Mouse (Mus musculus): Measurements from ENCODE around the gene Mef2a. TPM values are rescaled to one million over a fixed set of nuclear protein-coding genes. Genes with fewer than 3 reads are reported as not detected.
"Not testable (repeated sequence)": the region's sequence is repeated elsewhere in the genome, so short reads cannot be mapped to it uniquely, and the experiment has no call there.

The Mef2a gene
- polyA plus RNA-seq, 1 experiment, result 52.6 TPM

GRCm38 (mm10) chr7:67287456-67287855 is 85.2 kb downstream of the Mef2a start:
- H3K4me3 ChIP-seq (replicated peaks; ENCODE audit: extremely low read depth, low read depth, low read length), result no peak overlapping the region
- H3K4me1 ChIP-seq (ENCODE audit: control insufficient read depth, insufficient read depth, low read length), result peaks cover 3% of the 10 kb centered on the region; the same call in 1 of the 2 replicates
- TF ChIP-seq CTCF (IDR thresholded peaks at IDR 0.05; ENCODE audit: insufficient read depth, low read length), result no peak
- TF ChIP-seq POLR2A (IDR thresholded peaks at IDR 0.05; ENCODE audit: borderline replicate concordance, extremely low read depth, low read depth, low read length), result no peak
- WGBS, result 57% methylated on average over 4 of the region's 4 CpGs
- DNase-seq, result no peak

GRCm38 (mm10) chr7:67283581-67283980 is 89.1 kb downstream of the Mef2a start:
- TF ChIP-seq CTCF (IDR thresholded peaks at IDR 0.05; ENCODE audit: insufficient read depth, low read length) (no peak), POLR2A (IDR thresholded peaks at IDR 0.05; ENCODE audit: borderline replicate concordance, extremely low read depth, low read depth, low read length) (no peak)
- Histone ChIP-seq H3K4me3 (replicated peaks; ENCODE audit: extremely low read depth, low read depth, low read length) (no peak overlapping the region), H3K4me1 (ENCODE audit: control insufficient read depth, insufficient read depth, low read length) (peaks cover 3% of the 10 kb centered on the region; the same call in 1 of the 2 replicates)
- WGBS, result 84% methylated on average over 6 of the region's 6 CpGs
- DNase-seq, result no peak

- H3K4me3 ChIP-seq (replicated peaks; ENCODE audit: extremely low read depth, low read depth, low read length); H3K4me1 ChIP-seq (ENCODE audit: control insufficient read depth, insufficient read depth, low read length); DNase-seq: not testable (repeated sequence)
- WGBS, result 66% methylated on average over 4 of the region's 4 CpGs
Measured at GRCm38 (mm10) chr7:67270447-67270846, 102.2 kb downstream of the Mef2a start.

GRCm38 (mm10) chr7:67259828-67260563 is 112.7 kb downstream of the Mef2a start:
- peak; percentile 17; the same call in 1 of the 2 replicates for TF ChIP-seq CTCF (IDR thresholded peaks at IDR 0.05; ENCODE audit: insufficient read depth, low read length)
- TF ChIP-seq POLR2A (IDR thresholded peaks at IDR 0.05; ENCODE audit: borderline replicate concordance, extremely low read depth, low read depth, low read length), result no peak

GRCm38 (mm10) chr7:67246067-67246466 is 126.6 kb downstream of the Mef2a start:
- no peak overlapping the region for H3K4me3 ChIP-seq (replicated peaks; ENCODE audit: extremely low read depth, low read depth, low read length)
- TF ChIP-seq POLR2A (IDR thresholded peaks at IDR 0.05; ENCODE audit: borderline replicate concordance, extremely low read depth, low read depth, low read length) (no peak), CTCF (IDR thresholded peaks at IDR 0.05; ENCODE audit: insufficient read depth, low read length) (no peak)
- DNase-seq, result no peak
- 54% methylated on average over 2 of the region's 2 CpGs for WGBS
- peaks cover 8% of the 10 kb centered on the region for H3K4me1 ChIP-seq (ENCODE audit: control insufficient read depth, insufficient read depth, low read length)

More at GRCm38 (mm10) chr7:67259828-67260563, 112.7 kb downstream of the Mef2a start:
- Histone ChIP-seq H3K4me1 (ENCODE audit: control insufficient read depth, insufficient read depth, low read length) (peaks cover 3% of the 10 kb centered on the region; the same call in 1 of the 2 replicates), H3K4me3 (replicated peaks; ENCODE audit: extremely low read depth, low read depth, low read length) (no peak overlapping the region)
- WGBS, result 57% methylated on average over 4 of the region's 4 CpGs
- peak; percentile 35 for DNase-seq

GRCm38 (mm10) chr7:67245255-67245654 is 127.4 kb downstream of the Mef2a start:
- Histone ChIP-seq H3K4me1 (ENCODE audit: control insufficient read depth, insufficient read depth, low read length) (peaks cover 8% of the 10 kb centered on the region), H3K4me3 (replicated peaks; ENCODE audit: extremely low read depth, low read depth, low read length) (no peak overlapping the region)
- WGBS, result 49% methylated on average over 1 of the region's 1 CpGs
- DNase-seq, result no peak
- no peak for TF ChIP-seq CTCF (IDR thresholded peaks at IDR 0.05; ENCODE audit: insufficient read depth, low read length)

- H3K4me1 ChIP-seq (ENCODE audit: control insufficient read depth, insufficient read depth, low read length), result peaks cover 8% of the 10 kb centered on the region
- 14% methylated on average over 4 of the region's 4 CpGs for WGBS
- no peak for DNase-seq
- no peak overlapping the region for H3K4me3 ChIP-seq (replicated peaks; ENCODE audit: extremely low read depth, low read depth, low read length)
- TF ChIP-seq CTCF (IDR thresholded peaks at IDR 0.05; ENCODE audit: insufficient read depth, low read length), result no peak
- TF ChIP-seq POLR2A (IDR thresholded peaks at IDR 0.05; ENCODE audit: borderline replicate concordance, extremely low read depth, low read depth, low read length), result no peak
Measured at GRCm38 (mm10) chr7:67243894-67244282, 128.8 kb downstream of the Mef2a start.

GRCm38 (mm10) chr7:67243121-67243893 is 129.4 kb downstream of the Mef2a start:
- 32% methylated on average over 2 of the region's 2 CpGs for WGBS
- no peak for TF ChIP-seq CTCF (IDR thresholded peaks at IDR 0.05; ENCODE audit: insufficient read depth, low read length)
- Histone ChIP-seq H3K4me3 (replicated peaks; ENCODE audit: extremely low read depth, low read depth, low read length) (no peak overlapping the region), H3K4me1 (ENCODE audit: control insufficient read depth, insufficient read depth, low read length) (peaks cover 8% of the 10 kb centered on the region)
- DNase-seq, result no peak

GRCm38 (mm10) chr7:67241969-67242368 is 130.7 kb downstream of the Mef2a start:
- 6% methylated on average over 3 of the region's 3 CpGs for WGBS
- no peak for DNase-seq
- no peak for TF ChIP-seq CTCF (IDR thresholded peaks at IDR 0.05; ENCODE audit: insufficient read depth, low read length)
- no peak for TF ChIP-seq POLR2A (IDR thresholded peaks at IDR 0.05; ENCODE audit: borderline replicate concordance, extremely low read depth, low read depth, low read length)
- peaks cover 8% of the 10 kb centered on the region for H3K4me1 ChIP-seq (ENCODE audit: control insufficient read depth, insufficient read depth, low read length)
- no peak overlapping the region for H3K4me3 ChIP-seq (replicated peaks; ENCODE audit: extremely low read depth, low read depth, low read length)

- WGBS, result 80% methylated on average over 2 of the region's 2 CpGs
- no peak for DNase-seq
- no peak for TF ChIP-seq POLR2A (IDR thresholded peaks at IDR 0.05; ENCODE audit: borderline replicate concordance, extremely low read depth, low read depth, low read length)
- no peak for TF ChIP-seq CTCF (IDR thresholded peaks at IDR 0.05; ENCODE audit: insufficient read depth, low read length)
- Histone ChIP-seq H3K4me3 (replicated peaks; ENCODE audit: extremely low read depth, low read depth, low read length) (no peak overlapping the region), H3K4me1 (ENCODE audit: control insufficient read depth, insufficient read depth, low read length) (peaks cover 6% of the 10 kb centered on the region)
Measured at GRCm38 (mm10) chr7:67237752-67238151, 134.9 kb downstream of the Mef2a start.

Data from lung, adult 2 months (tissue).